ENCODE assay signal across 21 mouse cellular contexts in genomic region chr19:36217605-36218004, GRCm38 (mm10).
"Had no signal": no experiment of that assay in that cellular context is flagged by ENCODE, and none has a peak within 500 bp of the region (broad histone marks: within the 10 kb centered on the region; RNA-seq: fewer than 3 reads in every experiment).

No protein-coding gene starts in this region.

- H3K36me3 ChIP-seq: limb, embryonic 10.5 days; limb, embryonic 13.5 days; liver, embryonic 12.5 days; liver, embryonic 15.5 days; neural tube, embryonic 13.5 days; stomach, embryonic 15.5 days had no signal

- H3K4me2 ChIP-seq: limb, embryonic 13.5 days; liver, embryonic 12.5 days; liver, embryonic 15.5 days; neural tube, embryonic 13.5 days; stomach, embryonic 15.5 days had no signal

- H3K4me1 ChIP-seq: liver, embryonic 12.5 days; liver, embryonic 15.5 days had no signal

- ATAC-seq: intestine, postnatal 0 days; liver, embryonic 12.5 days had no signal

- DNase-seq: kidney, adult 2 months; kidney, postnatal 25 days; layer of hippocampus, adult 9-11 months; liver; lung, adult 18-20 months; lung, postnatal 14 days; retina, postnatal 1 day; right cerebral cortex, postnatal 25 days; spleen, adult 18-20 months; thymus, postnatal 25 days had no signal

- H3K27me3 ChIP-seq: limb, embryonic 13.5 days; liver, embryonic 12.5 days; liver, embryonic 15.5 days; neural tube, embryonic 13.5 days; stomach, embryonic 15.5 days had no signal

- H3K9me3 ChIP-seq: limb, embryonic 10.5 days; limb, embryonic 13.5 days; liver, embryonic 12.5 days; liver, embryonic 15.5 days; neural tube, embryonic 13.5 days; stomach, embryonic 15.5 days had no signal

- H3K9ac ChIP-seq: limb, embryonic 13.5 days; liver, embryonic 12.5 days; liver, embryonic 15.5 days; neural tube, embryonic 13.5 days; stomach, embryonic 15.5 days had no signal

- H3K4me3 ChIP-seq: layer of hippocampus, adult 2 months; limb, embryonic 10.5 days; limb, embryonic 13.5 days; liver, embryonic 12.5 days; liver, embryonic 15.5 days; myocyte; neural tube, embryonic 13.5 days; stomach, embryonic 15.5 days had no signal

- H3K27ac ChIP-seq: kidney, postnatal 0 days; layer of hippocampus, adult 2 months; limb, embryonic 10.5 days; limb, embryonic 13.5 days; liver, embryonic 12.5 days; liver, embryonic 15.5 days; macrophage; neural tube, embryonic 13.5 days; stomach, embryonic 15.5 days had no signal
